Mouse (Mus musculus): ENCODE data around the gene Zfp213. TPM values are rescaled to one million over a fixed set of nuclear protein-coding genes. Genes with fewer than 3 reads are reported as not detected.
"Not testable (repeated sequence)": the region's sequence is repeated elsewhere in the genome, so short reads cannot be mapped to it uniquely, and the experiment has no call there.

The Zfp213 gene
- polyA plus RNA-seq, 1 experiment, result 7.8 TPM

DNA sequence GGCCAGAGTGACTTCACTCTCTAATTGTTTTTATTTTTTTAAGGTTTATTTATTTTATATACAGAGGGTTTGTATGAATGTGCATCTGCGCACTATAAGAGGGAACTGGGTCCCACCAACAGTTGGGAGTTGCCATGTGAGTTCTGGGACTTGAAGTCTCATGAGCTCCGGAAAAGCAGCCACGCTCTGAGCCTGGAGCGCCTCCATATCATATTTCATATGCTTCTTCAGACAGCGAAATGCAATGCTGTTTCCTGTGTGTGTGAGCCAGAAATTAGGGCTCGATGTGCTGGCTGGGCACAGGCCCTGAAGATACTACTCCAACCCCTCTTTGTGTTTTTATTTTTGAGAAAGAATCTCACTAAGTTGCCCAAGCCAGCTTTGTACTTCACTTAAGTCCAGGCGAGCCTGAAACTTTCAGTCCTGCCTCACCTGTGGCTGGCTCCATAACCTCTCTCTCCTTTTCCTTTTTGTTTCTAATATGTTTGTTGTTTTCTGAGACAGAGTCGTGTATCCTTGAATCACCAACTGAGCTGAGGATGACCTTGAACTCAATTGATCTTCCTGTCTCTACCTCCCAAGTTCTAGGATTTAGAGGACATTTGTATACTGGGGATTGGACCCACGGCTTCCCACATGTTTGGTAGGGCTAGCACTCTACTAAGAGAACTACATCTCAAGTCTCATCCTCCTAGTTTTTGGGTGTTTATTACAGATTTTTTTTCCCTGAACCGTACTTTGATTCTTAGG, 38.0 kb upstream of the Zfp213 start:
- no peak overlapping the region for H3K4me3 ChIP-seq (ENCODE audit: low read depth, low read length)
- TF ChIP-seq POLR2A (IDR thresholded peaks at IDR 0.05; ENCODE audit: low read depth, low read length) (no peak), CTCF (IDR thresholded peaks at IDR 0.05; ENCODE audit: extremely low read depth, insufficient read length, insufficient replicate concordance, low read depth, low read length) (no peak)
- H3K36me3 ChIP-seq (ENCODE audit: control insufficient read depth, insufficient read depth, low read length), result no peaks in the 10 kb centered on the region
- H3K27ac ChIP-seq (ENCODE audit: insufficient read depth, low read depth, low read length), result no peak overlapping the region
- WGBS, result 76% methylated on average over 10 of the region's 10 CpGs
- no peaks in the 10 kb centered on the region for H3K27me3 ChIP-seq (ENCODE audit: control insufficient read depth, insufficient read depth, low read length)
- H3K4me1 ChIP-seq (ENCODE audit: control insufficient read depth, insufficient read depth, insufficient read length, low read length), result peaks cover 2% of the 10 kb centered on the region; the same call in 1 of the 2 replicates

GRCm38 (mm10) chr17:23600641-23601622, 36.9 kb upstream of the Zfp213 start, which contains the start of gene Zscan10:
Gene Zscan10, plus strand, starts transcription at chr17:23600856.
- Histone ChIP-seq H3K4me1 (ENCODE audit: control insufficient read depth, insufficient read depth, insufficient read length, low read length) (peaks cover 2% of the 10 kb centered on the region; the same call in 1 of the 2 replicates), H3K36me3 (ENCODE audit: control insufficient read depth, insufficient read depth, low read length) (no peaks in the 10 kb centered on the region), H3K27ac (ENCODE audit: insufficient read depth, low read depth, low read length) (no peak within 1 kb of the TSS), H3K27me3 (ENCODE audit: control insufficient read depth, insufficient read depth, low read length) (no peaks in the 10 kb centered on the region), H3K4me3 (ENCODE audit: low read depth, low read length) (no peak within 1 kb of the TSS)
- 85% methylated on average over 15 of the region's 15 CpGs for WGBS
- TF ChIP-seq CTCF (IDR thresholded peaks at IDR 0.05; ENCODE audit: extremely low read depth, insufficient read length, insufficient replicate concordance, low read depth, low read length) (no peak), POLR2A (IDR thresholded peaks at IDR 0.05; ENCODE audit: low read depth, low read length) (no peak)

DNA sequence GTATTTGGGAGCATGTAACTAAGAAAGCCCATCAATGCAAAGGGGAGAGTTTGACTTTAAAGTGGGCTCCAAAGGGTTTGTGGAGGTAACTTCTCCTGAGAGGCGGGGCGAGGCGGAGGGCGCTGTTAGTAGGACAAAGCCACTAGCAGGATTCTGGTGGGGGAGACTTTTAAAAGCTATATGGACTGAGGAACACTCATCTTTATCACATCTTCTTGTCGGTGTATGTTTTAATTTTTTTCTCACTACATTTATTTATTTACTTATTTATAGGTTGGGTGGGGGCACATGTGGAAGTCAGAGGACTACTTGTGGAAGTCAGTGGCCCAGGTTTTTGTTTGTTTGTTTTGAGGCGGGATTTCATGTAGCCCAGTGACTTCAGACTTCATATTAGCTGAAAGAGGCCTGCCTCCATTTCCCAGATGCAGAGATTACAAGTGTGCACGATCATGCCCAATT, 35.6 kb upstream of the Zfp213 start:
- H3K36me3 ChIP-seq (ENCODE audit: control insufficient read depth, insufficient read depth, low read length), result no peaks in the 10 kb centered on the region
- H3K27me3 ChIP-seq (ENCODE audit: control insufficient read depth, insufficient read depth, low read length), result no peaks in the 10 kb centered on the region
- H3K27ac ChIP-seq (ENCODE audit: insufficient read depth, low read depth, low read length), result peak overlapping the region; percentile 21
- TF ChIP-seq POLR2A (IDR thresholded peaks at IDR 0.05; ENCODE audit: low read depth, low read length) (no peak), CTCF (IDR thresholded peaks at IDR 0.05; ENCODE audit: extremely low read depth, insufficient read length, insufficient replicate concordance, low read depth, low read length) (no peak)
- peak overlapping the region; percentile 61 for H3K4me3 ChIP-seq (ENCODE audit: low read depth, low read length)
- peaks cover 2% of the 10 kb centered on the region; the same call in 1 of the 2 replicates for H3K4me1 ChIP-seq (ENCODE audit: control insufficient read depth, insufficient read depth, insufficient read length, low read length)
- 11% methylated on average over 7 of the region's 7 CpGs for whole genome bisulfite sequencing

DNA sequence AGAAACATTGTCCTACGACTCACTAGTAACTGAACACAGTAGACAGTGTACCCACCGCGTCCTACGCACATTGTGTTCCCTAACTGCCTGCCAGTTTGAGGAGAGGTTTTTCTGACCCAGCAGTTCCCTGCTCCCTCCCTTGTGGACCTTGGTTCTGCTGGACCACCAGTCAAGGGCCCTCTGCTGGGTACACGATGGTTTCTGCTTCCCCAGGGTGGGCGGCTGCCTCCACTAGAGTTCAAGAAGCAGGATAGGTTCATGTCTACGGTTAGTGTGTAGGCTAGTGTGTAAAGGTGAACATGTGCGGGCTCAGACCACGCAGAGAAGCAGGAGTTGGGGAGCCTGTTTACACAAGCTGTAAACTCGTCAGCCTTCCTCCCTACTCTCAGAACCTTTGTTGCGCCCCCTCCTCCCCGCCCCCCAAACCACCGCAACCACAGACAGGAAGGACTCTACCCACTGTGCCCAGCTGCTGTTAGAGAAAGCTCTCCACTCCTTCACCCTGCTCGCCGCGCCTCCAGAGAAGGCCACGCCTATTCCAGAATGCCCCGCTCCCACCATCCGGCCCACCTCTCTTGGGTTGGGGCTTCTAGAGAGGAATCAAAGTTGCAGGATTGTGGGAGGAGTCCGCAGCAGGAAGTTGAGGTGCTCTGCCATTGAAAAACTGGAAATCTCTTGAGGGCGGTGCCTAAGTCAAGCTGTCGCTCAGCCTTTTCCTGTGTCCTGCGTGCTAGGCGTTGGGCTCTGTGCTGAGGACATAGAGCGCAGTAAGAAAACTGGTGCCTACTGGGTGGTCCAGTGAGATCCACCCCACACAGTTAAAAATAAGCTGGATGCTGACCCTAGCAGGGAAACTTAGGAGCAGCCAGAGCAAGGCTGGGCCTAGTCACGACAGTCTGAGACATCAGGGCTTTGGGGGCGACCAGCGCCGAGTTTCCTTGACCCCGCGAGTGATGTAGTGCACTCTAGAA, 34.8 kb upstream of the Zfp213 start, which contains the start of gene Zfp13:
Zfp13 (minus strand) TSS at position 906 of the 971 bp plus-strand sequence.
- Histone ChIP-seq H3K36me3 (ENCODE audit: control insufficient read depth, insufficient read depth, low read length) (no peaks in the 10 kb centered on the region), H3K27ac (ENCODE audit: insufficient read depth, low read depth, low read length) (peak within 1 kb of the TSS; percentile 42), H3K4me1 (ENCODE audit: control insufficient read depth, insufficient read depth, insufficient read length, low read length) (peaks cover 2% of the 10 kb centered on the region; the same call in 1 of the 2 replicates), H3K4me3 (ENCODE audit: low read depth, low read length) (peak within 1 kb of the TSS; percentile 61), H3K27me3 (ENCODE audit: control insufficient read depth, insufficient read depth, low read length) (no peaks in the 10 kb centered on the region)
- 2% methylated on average over 29 of the region's 31 CpGs for WGBS
- TF ChIP-seq CTCF (IDR thresholded peaks at IDR 0.05; ENCODE audit: extremely low read depth, insufficient read length, insufficient replicate concordance, low read depth, low read length) (no peak), POLR2A (IDR thresholded peaks at IDR 0.05; ENCODE audit: low read depth, low read length) (peak; percentile 91)

- WGBS, result 83% methylated on average over 4 of the region's 4 CpGs
Observed at GRCm38 (mm10) chr17:23595139-23595538, 31.1 kb upstream of the Zfp213 start.

DNA sequence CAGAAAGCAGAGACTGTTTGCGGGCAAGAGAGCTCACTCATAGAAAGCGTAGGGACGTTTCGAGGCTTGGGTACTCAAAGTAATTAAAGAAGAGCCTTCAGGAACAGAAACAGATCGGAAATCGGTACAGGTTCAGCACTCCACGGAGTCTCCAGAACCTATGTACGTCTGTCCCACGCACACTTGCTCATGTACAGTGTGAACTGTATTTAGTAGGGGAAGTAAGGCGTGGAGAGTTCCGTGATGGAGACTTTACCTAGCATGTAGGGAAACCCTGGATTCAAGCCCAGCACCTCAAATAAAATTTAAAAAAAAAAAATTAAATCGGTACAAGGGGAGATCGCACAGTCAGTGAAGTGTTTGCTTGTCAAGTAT, 28.9 kb upstream of the Zfp213 start:
- Histone ChIP-seq H3K4me3 (ENCODE audit: low read depth, low read length) (peak overlapping the region; percentile 72), H3K36me3 (ENCODE audit: control insufficient read depth, insufficient read depth, low read length) (no peaks in the 10 kb centered on the region), H3K27me3 (ENCODE audit: control insufficient read depth, insufficient read depth, low read length) (no peaks in the 10 kb centered on the region), H3K27ac (ENCODE audit: insufficient read depth, low read depth, low read length) (peak overlapping the region; percentile 31; the same call in 1 of the 2 replicates), H3K4me1 (ENCODE audit: control insufficient read depth, insufficient read depth, insufficient read length, low read length) (no peaks in the 10 kb centered on the region)
- TF ChIP-seq CTCF (IDR thresholded peaks at IDR 0.05; ENCODE audit: extremely low read depth, insufficient read length, insufficient replicate concordance, low read depth, low read length) (no peak), POLR2A (IDR thresholded peaks at IDR 0.05; ENCODE audit: low read depth, low read length) (no peak)
- WGBS, result 5% methylated on average over 13 of the region's 13 CpGs

More at GRCm38 (mm10) chr17:23595139-23595538, 31.1 kb upstream of the Zfp213 start:
- not testable (repeated sequence) for H3K27ac ChIP-seq (ENCODE audit: insufficient read depth, low read depth, low read length); H3K27me3 ChIP-seq (ENCODE audit: control insufficient read depth, insufficient read depth, low read length); H3K4me1 ChIP-seq (ENCODE audit: control insufficient read depth, insufficient read depth, insufficient read length, low read length); H3K36me3 ChIP-seq (ENCODE audit: control insufficient read depth, insufficient read depth, low read length); H3K4me3 ChIP-seq (ENCODE audit: low read depth, low read length)
